Mouse (Mus musculus) hindbrain, embryonic 10.5 days (tissue): ENCODE results near the gene Allc. TPM values are rescaled to one million over a fixed set of nuclear protein-coding genes. Genes with fewer than 3 reads are reported as not detected.

Experiments used
- DNase-seq: peaks from one replicate; pipeline ENCODE4 v3.0.0-alpha.2; 2017; ENCODE audit warnings: low spot score
- H3K27ac ChIP-seq: fragments of 300-500 bp; sonication (generic); 2 replicates; pipeline ENCODE4 v1.5.1; 2016; ENCODE audit warnings: mild to moderate bottlenecking, moderate library complexity
- H3K27me3 ChIP-seq: fragments of 300-500 bp; sonication (generic); 2 replicates; pipeline ENCODE4 v1.6.1; 2016; ENCODE audit warnings: mild to moderate bottlenecking; ENCODE audit not compliant: poor library complexity, insufficient read depth, severe bottlenecking
- H3K36me3 ChIP-seq: fragments of 300-500 bp; sonication (generic); 2 replicates; pipeline ENCODE4 v1.6.1; 2016; ENCODE audit warnings: mild to moderate bottlenecking, moderate library complexity
- H3K4me1 ChIP-seq: fragments of 300-500 bp; sonication (generic); replicated peaks from 2 replicates; pipeline ENCODE4 v1.6.1; 2016; ENCODE audit warnings: mild to moderate bottlenecking
- H3K4me3 ChIP-seq: fragments of 300-500 bp; sonication (generic); 2 replicates; pipeline ENCODE4 v1.5.1; 2016; ENCODE audit warnings: mild to moderate bottlenecking, moderate library complexity
- H3K9me3 ChIP-seq: fragments of 300-500 bp; sonication (generic); 2 replicates; pipeline ENCODE4 v1.6.1; 2016; ENCODE audit warnings: mild to moderate bottlenecking, moderate library complexity
- WGBS: fragments of 180-500 bp; shearing (Covaris S2); methylation state at CpG from one replicate; pipeline ENCODE4 v1.1.7; 2016; 5-methylcytosine and 5-hydroxymethylcytosine counted together
- polyA plus RNA-seq: library from polyadenylated mRNA; unstranded; fragments of >200 nt; fragmentation: Nextera tagmentation; extraction: Ambion mirVana; gene quantifications from 2 replicates; pipeline ENCODE4 v1.2.1, GENCODE M21; 2016

Gene Allc
- polyA plus RNA-seq, 1 experiment from 2014 or later, result not detected

GRCm38 (mm10) chr12:28572241-28572640 lies 10.1 kb downstream of the Allc start:
- 92% methylated on average over 2 of the region's 2 CpGs for WGBS
- DNase-seq, result no peak

GRCm38 (mm10) chr12:28552299-28552698 lies 30.0 kb downstream of the Allc start, which contains the start of gene Dcdc2c:
Gene Dcdc2c, minus strand, starts transcription at chr12:28552399.
- Histone ChIP-seq H3K36me3 (no peaks in the 10 kb centered on the region), H3K9me3 (no peaks in the 10 kb centered on the region), H3K4me1 (0 out of 2 replicates have a peak, but pooled peaks cover 5% of the 10 kb centered on the region), H3K4me3 (peak within 1 kb of the TSS; percentile 11; the same call in 1 of the 2 replicates), H3K27me3 (no peaks in the 10 kb centered on the region), H3K27ac (no peak within 1 kb of the TSS)
- DNase-seq, result no peak
- 73% methylated on average over 15 of the region's 15 CpGs for WGBS

More at GRCm38 (mm10) chr12:28572241-28572640, 10.1 kb downstream of the Allc start:
- H3K4me1 ChIP-seq, result no peaks in the 10 kb centered on the region
- H3K27me3 ChIP-seq, result no peaks in the 10 kb centered on the region
- no peak overlapping the region for H3K27ac ChIP-seq
- 0 out of 2 replicates have a peak, but pooled peaks cover 3% of the 10 kb centered on the region for H3K9me3 ChIP-seq
- no peak overlapping the region for H3K4me3 ChIP-seq
- H3K36me3 ChIP-seq, result no peaks in the 10 kb centered on the region

GRCm38 (mm10) chr12:28551775-28552174 lies 30.5 kb downstream of the Allc start:
- no peak for DNase-seq
- no peaks in the 10 kb centered on the region for H3K36me3 ChIP-seq
- 70% methylated on average over 18 of the region's 18 CpGs for WGBS
- H3K4me3 ChIP-seq, result peak overlapping the region; percentile 11; the same call in 1 of the 2 replicates
- 0 out of 2 replicates have a peak, but pooled peaks cover 5% of the 10 kb centered on the region for H3K4me1 ChIP-seq
- no peak overlapping the region for H3K27ac ChIP-seq
- no peaks in the 10 kb centered on the region for H3K27me3 ChIP-seq
- H3K9me3 ChIP-seq, result no peaks in the 10 kb centered on the region

- no peak for DNase-seq
- Histone ChIP-seq H3K4me3 (no peak overlapping the region), H3K4me1 (0 out of 2 replicates have a peak, but pooled peaks cover 5% of the 10 kb centered on the region), H3K27ac (no peak overlapping the region), H3K27me3 (no peaks in the 10 kb centered on the region), H3K36me3 (no peaks in the 10 kb centered on the region), H3K9me3 (no peaks in the 10 kb centered on the region)
- WGBS, result 68% methylated on average over 4 of the region's 4 CpGs
These were observed 33.4 kb downstream of the Allc start for GRCm38 (mm10) chr12:28548887-28549286.

- no peak overlapping the region for H3K4me3 ChIP-seq
- H3K27me3 ChIP-seq, result no peaks in the 10 kb centered on the region
- WGBS, result 65% methylated on average over 1 of the region's 1 CpGs
- no peaks in the 10 kb centered on the region for H3K36me3 ChIP-seq
- peaks cover 7% of the 10 kb centered on the region; the same call in 1 of the 2 replicates for H3K9me3 ChIP-seq
- no peak overlapping the region for H3K27ac ChIP-seq
- no peaks in the 10 kb centered on the region for H3K4me1 ChIP-seq
- no peak for DNase-seq
These were observed 68.0 kb downstream of the Allc start for GRCm38 (mm10) chr12:28514264-28514775.

GRCm38 (mm10) chr12:28509699-28510280 lies 72.5 kb downstream of the Allc start:
- H3K27me3 ChIP-seq, result no peaks in the 10 kb centered on the region
- WGBS, result 53% methylated on average over 5 of the region's 5 CpGs
- H3K4me1 ChIP-seq, result no peaks in the 10 kb centered on the region
- H3K9me3 ChIP-seq, result peaks cover 7% of the 10 kb centered on the region; the same call in 1 of the 2 replicates
- no peak overlapping the region for H3K4me3 ChIP-seq
- DNase-seq, result no peak
- H3K36me3 ChIP-seq, result no peaks in the 10 kb centered on the region
- H3K27ac ChIP-seq, result no peak overlapping the region

Other genes with a start within 250 kb of the Allc start
- gene Dcdc2c, start 30.1 kb downstream of the Allc start, polyA plus RNA-seq, result not detected in 2 replicates
- gene Colec11, start 40.9 kb upstream of the Allc start, polyA plus RNA-seq, result 0.12 and 0.25 TPM in 2 replicates
- gene Rps7, start 53.4 kb upstream of the Allc start, polyA plus RNA-seq, result 571 and 654 TPM in 2 replicates
- 33.0 and 34.8 TPM in 2 replicates for gene Rnaseh1, start 67.1 kb upstream of the Allc start, polyA plus RNA-seq
- 45.5 and 49.1 TPM in 2 replicates for gene Adi1, start 92.7 kb upstream of the Allc start, polyA plus RNA-seq
- gene Trappc12, start 167.9 kb upstream of the Allc start, polyA plus RNA-seq, result 35.3 and 38.1 TPM in 2 replicates
- 44.2 and 55.2 TPM in 2 replicates for gene Eipr1, start 169.3 kb upstream of the Allc start, polyA plus RNA-seq